Mouse (Mus musculus): ENCODE measurements around the gene Asz1.

DNA sequence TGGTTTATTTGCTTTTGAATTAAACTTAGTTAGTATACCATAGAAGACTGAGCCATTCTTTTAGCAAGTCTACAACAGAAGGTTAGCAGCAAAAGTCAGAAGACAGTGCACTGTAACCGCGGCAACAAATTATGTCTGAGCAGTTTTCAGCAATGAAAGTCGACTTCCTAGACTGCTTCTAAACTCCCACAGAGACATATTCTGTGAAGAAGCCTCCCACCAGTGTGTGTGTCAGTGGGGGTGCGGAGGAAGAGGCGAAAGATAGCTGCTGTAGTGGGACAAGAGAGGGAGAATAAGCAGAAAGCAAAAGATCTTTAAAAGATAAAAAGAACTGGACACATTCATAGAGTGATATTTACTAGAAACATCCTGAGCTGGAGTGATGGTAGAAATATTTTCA is 57.2 kb downstream of the Asz1 start:
- TF ChIP-seq CTCF (IDR thresholded peaks at IDR 0.05; ENCODE audit: low read depth, low read length) (no peak), POLR2A (IDR thresholded peaks at IDR 0.05; ENCODE audit: insufficient read depth, low read length) (no peak), EP300 (IDR thresholded peaks at IDR 0.05; ENCODE audit: insufficient read depth, low read depth, low read length) (no peak)

All from ES-Bruce4 (cell line).